Mouse (Mus musculus): Measurements from ENCODE around the gene AU041133.

- no peak for TF ChIP-seq CEBPB (IDR thresholded peaks at IDR 0.05; ENCODE audit: insufficient read depth, poor library complexity, severe bottlenecking)
- TF ChIP-seq POLR2A (IDR thresholded peaks at IDR 0.05; ENCODE audit: insufficient read length, low read depth): no peak
- TF ChIP-seq E2F4 (IDR thresholded peaks at IDR 0.05; ENCODE audit: insufficient read depth): no peak
- no peak for TF ChIP-seq MAX (IDR thresholded peaks at IDR 0.05; ENCODE audit: low read depth)
- no peak for TF ChIP-seq POLR2AphosphoS2 (IDR thresholded peaks at IDR 0.05; ENCODE audit: insufficient read length, low read depth)
- TF ChIP-seq REST (IDR thresholded peaks at IDR 0.05; ENCODE audit: insufficient read depth, insufficient read length): no peak
These were observed 40.0 kb downstream of the AU041133 start for GRCm38 (mm10) chr10:82167777-82168176.

Data from myocyte (in vitro differentiated cells).